Mouse (Mus musculus) CH12.LX (cell line): Measurements from ENCODE around the gene Grik5.

Experiments
- CHD1 ChIP-seq: IDR thresholded peaks from 2 replicates; pipeline ENCODE4 v1.6.1; 2012; ENCODE audit warnings: low read depth, low read length, improper control_type of control experiment, inconsistent platforms
- CHD2 ChIP-seq: IDR thresholded peaks from 2 replicates; pipeline ENCODE4 v1.6.1; 2011; ENCODE audit warnings: low read length, improper control_type of control experiment
- CTCF ChIP-seq, 2 experiments: IDR thresholded peaks in 1 of 2; conservative IDR thresholded peaks in 1 of 2; 2 replicates each; pipeline ENCODE4 v1.5.1; 2011 to 2012; ENCODE audit warnings: low read depth in 2 of 2, low read length in 2 of 2, improper control_type of control experiment in 1 of 2, inconsistent platforms in 1 of 2, mild to moderate bottlenecking in 1 of 2, moderate library complexity in 1 of 2
- EP300 ChIP-seq: IDR thresholded peaks from 2 replicates; pipeline ENCODE4 v1.6.1; 2011; ENCODE audit warnings: low read length, improper control_type of control experiment
- HCFC1 ChIP-seq: IDR thresholded peaks from 2 replicates; pipeline ENCODE4 v1.6.1; 2012; ENCODE audit warnings: low read depth, mild to moderate bottlenecking, inconsistent platforms, low read length, improper control_type of control experiment
- JUND ChIP-seq: conservative IDR thresholded peaks from 2 replicates; pipeline ENCODE4 v1.6.1; 2011; ENCODE audit warnings: low read depth, low read length, improper control_type of control experiment
- MAFK ChIP-seq: IDR thresholded peaks from 2 replicates; pipeline ENCODE4 v1.6.1; 2011; ENCODE audit warnings: low read length, improper control_type of control experiment; ENCODE audit not compliant: insufficient replicate concordance
- MAX ChIP-seq: IDR thresholded peaks from 2 replicates; pipeline ENCODE4 v1.6.1; 2011; ENCODE audit warnings: low read length, improper control_type of control experiment
- POLR2A ChIP-seq: IDR thresholded peaks from 2 replicates; pipeline ENCODE4 v1.6.1; 2011; ENCODE audit warnings: low read depth, mild to moderate bottlenecking, improper control_type of control experiment, low read length
- POLR2AphosphoS2 ChIP-seq: IDR thresholded peaks from 2 replicates; pipeline ENCODE4 v1.6.1; 2011; ENCODE audit warnings: low read depth, low read length, improper control_type of control experiment
- SMC3 ChIP-seq: IDR thresholded peaks from 2 replicates; pipeline ENCODE4 v1.6.1; 2011; ENCODE audit warnings: low read depth, low read length, improper control_type of control experiment
- TCF12 ChIP-seq: IDR thresholded peaks from 2 replicates; pipeline ENCODE4 v1.6.1; 2014; ENCODE audit warnings: low read depth, mild to moderate bottlenecking, inconsistent platforms, low read length, improper control_type of control experiment
- ZC3H11A ChIP-seq: IDR thresholded peaks from 2 replicates; pipeline ENCODE4 v1.6.1; 2012; ENCODE audit warnings: low read depth, mild to moderate bottlenecking, inconsistent platforms, low read length, improper control_type of control experiment
- ZNF384 ChIP-seq: IDR thresholded peaks from 2 replicates; pipeline ENCODE4 v1.6.1; 2012; ENCODE audit warnings: low read depth, low read length, improper control_type of control experiment, inconsistent platforms

- no peak for TF ChIP-seq CTCF (conservative IDR thresholded peaks at IDR 0.05 in 1 of 2, IDR thresholded peaks at IDR 0.05 in 1 of 2; ENCODE audit: low read depth in 2 of 2, low read length in 2 of 2)
- TF ChIP-seq POLR2A, result no peak
- no peak for TF ChIP-seq EP300
- TF ChIP-seq ZC3H11A, result no peak
- no peak for TF ChIP-seq SMC3
- no peak for TF ChIP-seq HCFC1
- TF ChIP-seq MAFK, result no peak
- no peak for TF ChIP-seq JUND
- no peak for TF ChIP-seq CHD1
- TF ChIP-seq MAX, result no peak
- no peak for TF ChIP-seq ZNF384
- TF ChIP-seq CHD2, result no peak
- no peak for TF ChIP-seq POLR2AphosphoS2
- no peak for TF ChIP-seq TCF12
Observed at GRCm38 (mm10) chr7:24990478-24990877, 81.7 kb downstream of the Grik5 start.
